Mouse (Mus musculus) G1E (cell line): ENCODE data around the gene Tenm2. TPM values are rescaled to one million over a fixed set of nuclear protein-coding genes. Genes with fewer than 3 reads are reported as not detected.
A peak's percentile ranks its signal among the peaks of the same experiment; 100 is the strongest.

ENCODE experiments used
- ATAC-seq: 2 replicates; pipeline ENCODE4 v1.8.0; 2016; ENCODE audit warnings: mild to moderate bottlenecking; ENCODE audit not compliant: insufficient number of reproducible peaks, poor library complexity, low FRiP score, severe bottlenecking; ENCODE audit errors: extremely low read depth
- DNase-seq: peaks from one replicate; pipeline ENCODE4 v3.0.0; 2012; ENCODE audit warnings: low spot score
- H3K27me3 ChIP-seq: 2 replicates; pipeline ENCODE4 v1.6.1; 2012; ENCODE audit warnings: mild to moderate bottlenecking, low read length, inconsistent platforms; ENCODE audit not compliant: insufficient read depth
- H3K36me3 ChIP-seq: replicated peaks from 2 replicates; pipeline ENCODE3; 2012; ENCODE audit warnings: mild to moderate bottlenecking, inconsistent platforms
- H3K4me1 ChIP-seq: 2 replicates; pipeline ENCODE4 v1.6.1; 2012; ENCODE audit warnings: low read depth, low read length, inconsistent platforms, mixed read lengths; ENCODE audit not compliant: insufficient read depth
- H3K4me3 ChIP-seq: 2 replicates; pipeline ENCODE4 v1.5.1; 2012; ENCODE audit warnings: low read depth, mild to moderate bottlenecking, inconsistent platforms, low read length, moderate library complexity, mixed read lengths
- H3K9me3 ChIP-seq: replicated peaks from 2 replicates; pipeline ENCODE4 v1.6.1; 2012; ENCODE audit warnings: inconsistent platforms
- CTCF ChIP-seq: IDR thresholded peaks from 2 replicates; pipeline ENCODE4 v1.5.1; 2012; ENCODE audit warnings: low read depth, low read length, inconsistent platforms, mixed read lengths
- GATA1 ChIP-seq: IDR thresholded peaks from 2 replicates; pipeline ENCODE4 v1.6.1; 2012; ENCODE audit warnings: borderline replicate concordance, low read length, inconsistent platforms, mixed read lengths
- GATA2 ChIP-seq: IDR thresholded peaks from 2 replicates; pipeline ENCODE4 v1.6.1; 2012; ENCODE audit warnings: low read depth, low read length, inconsistent platforms, borderline replicate concordance
- POLR2AphosphoS5 ChIP-seq: IDR thresholded peaks from 2 replicates; pipeline ENCODE4 v1.6.1; 2012; ENCODE audit warnings: low read depth, low read length, inconsistent platforms; ENCODE audit not compliant: insufficient replicate concordance
- TAL1 ChIP-seq: conservative IDR thresholded peaks from 2 replicates; pipeline ENCODE4 v1.6.1; 2012; ENCODE audit warnings: low read depth, low read length, inconsistent platforms, mixed read lengths
- polyA plus RNA-seq: library from polyadenylated mRNA; stranded (reverse); fragments of >175 nt; gene quantifications from 2 replicates; pipeline ENCODE4 v1.2.3, GENCODE M21; 2012
- total RNA-seq, 2 experiments: library from RNA; stranded (forward) in 1 of 2; stranded (reverse) in 1 of 2; fragments of 200-1000 nt in 1 of 2; fragments of >200 nt in 1 of 2; fragmentation: Nextera tagmentation in 1 of 2; gene quantifications; 2 replicates each; pipeline ENCODE4 v1.2.3; 2014 to 2017

Gene Tenm2
- total and polyA plus RNA-seq, 3 experiments: 0.44 TPM; not detected in 2

DNA sequence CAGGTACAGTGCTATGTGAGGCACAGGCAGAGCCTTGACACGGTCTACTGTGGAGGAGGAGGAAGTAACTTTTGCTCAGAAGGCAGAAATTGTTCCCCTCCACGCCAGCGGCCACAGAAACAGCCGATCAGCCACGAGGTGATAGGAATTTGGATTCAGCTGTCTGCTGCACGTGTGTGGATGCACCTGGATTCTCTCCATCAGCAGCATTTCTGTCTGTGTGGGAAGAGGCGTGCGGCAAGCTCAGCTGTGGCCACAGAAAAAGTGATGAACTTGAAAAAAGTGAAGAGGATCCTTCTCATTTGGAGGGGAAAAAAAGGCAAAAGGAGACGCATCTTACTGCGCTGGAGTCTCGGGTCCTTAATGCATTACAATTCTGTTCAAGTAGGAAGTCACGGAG is 1122.4 kb downstream of the Tenm2 start:
- Histone ChIP-seq H3K4me3 (no peak overlapping the region), H3K27me3 (no peaks in the 10 kb centered on the region), H3K9me3 (peaks cover 56% of the 10 kb centered on the region), H3K4me1 (no peaks in the 10 kb centered on the region), H3K36me3 (no peaks in the 10 kb centered on the region)
- TF ChIP-seq GATA1 (no peak), TAL1 (no peak), POLR2AphosphoS5 (no peak), CTCF (no peak), GATA2 (no peak)
- DNase-seq (no peak), ATAC-seq (no peak)

DNA sequence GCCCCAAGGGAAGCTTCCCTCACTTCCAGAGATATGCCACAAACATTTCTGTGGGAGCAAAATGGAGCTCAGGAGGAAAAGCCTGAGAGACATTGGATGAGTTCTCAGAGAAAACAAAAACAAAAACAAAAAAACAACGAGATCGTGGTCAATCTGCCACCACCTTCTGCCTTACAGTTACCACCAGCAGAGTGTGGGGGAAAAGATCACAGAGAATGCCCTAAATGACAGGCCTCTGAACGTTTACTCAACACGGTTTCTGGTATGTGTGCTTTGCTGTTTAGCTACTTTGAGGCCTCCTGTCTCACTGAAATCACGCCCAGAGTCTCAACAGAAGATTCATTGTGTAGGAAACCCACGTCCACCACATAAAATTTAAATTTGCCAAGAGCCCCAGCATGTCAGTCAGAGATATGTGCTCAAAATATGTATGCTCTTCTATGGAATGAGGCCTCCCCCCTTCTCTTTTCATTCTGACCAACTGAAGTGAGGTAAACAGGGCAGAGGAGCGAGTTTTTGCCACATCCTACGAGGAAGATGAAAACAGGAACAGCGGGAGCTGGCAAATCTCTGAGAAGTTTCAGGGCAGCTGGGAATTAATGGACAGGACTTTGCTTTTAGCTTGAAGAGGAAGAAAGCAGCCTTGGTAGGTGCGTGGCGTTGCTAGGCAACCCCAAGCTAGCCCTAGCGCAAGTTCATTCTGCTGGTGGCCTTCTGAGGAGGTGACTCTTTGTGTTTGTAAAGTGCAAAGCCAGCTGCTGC is 1126.6 kb downstream of the Tenm2 start:
- Histone ChIP-seq H3K27me3 (no peaks in the 10 kb centered on the region), H3K4me1 (no peaks in the 10 kb centered on the region), H3K9me3 (peaks cover 63% of the 10 kb centered on the region), H3K36me3 (no peaks in the 10 kb centered on the region), H3K4me3 (no peak overlapping the region)
- DNase-seq (no peak), ATAC-seq (no peak)
- no peak for TF ChIP-seq GATA2
- TF ChIP-seq GATA1: no peak

DNA sequence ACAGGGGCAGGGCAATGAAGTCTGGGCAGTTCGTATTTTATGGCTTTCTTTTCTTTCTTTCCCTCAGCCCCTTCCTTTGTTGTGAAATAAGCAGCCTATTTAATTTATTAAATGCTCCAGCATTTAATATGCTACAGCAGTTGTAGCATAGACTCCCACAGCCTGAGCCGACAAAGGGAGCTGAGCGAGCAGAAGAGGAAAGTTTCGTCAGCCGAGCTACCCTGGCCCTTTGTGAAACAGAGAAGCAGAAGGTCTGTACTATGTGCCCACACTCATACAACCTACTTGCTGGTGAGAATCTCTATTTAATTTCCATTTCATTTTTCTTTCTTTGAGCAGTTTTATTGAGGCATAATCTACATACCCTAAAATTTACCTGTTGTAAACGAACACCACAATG is 1127.9 kb downstream of the Tenm2 start:
- H3K9me3 ChIP-seq: peaks cover 53% of the 10 kb centered on the region
- no peaks in the 10 kb centered on the region for H3K4me1 ChIP-seq
- no peak for DNase-seq
- H3K27me3 ChIP-seq: no peaks in the 10 kb centered on the region
- TF ChIP-seq TAL1: no peak
- TF ChIP-seq GATA2: no peak
- TF ChIP-seq POLR2AphosphoS5: no peak
- no peak for TF ChIP-seq CTCF
- no peak for TF ChIP-seq GATA1
- H3K36me3 ChIP-seq: no peaks in the 10 kb centered on the region
- ATAC-seq: no peak
- no peak overlapping the region for H3K4me3 ChIP-seq

DNA sequence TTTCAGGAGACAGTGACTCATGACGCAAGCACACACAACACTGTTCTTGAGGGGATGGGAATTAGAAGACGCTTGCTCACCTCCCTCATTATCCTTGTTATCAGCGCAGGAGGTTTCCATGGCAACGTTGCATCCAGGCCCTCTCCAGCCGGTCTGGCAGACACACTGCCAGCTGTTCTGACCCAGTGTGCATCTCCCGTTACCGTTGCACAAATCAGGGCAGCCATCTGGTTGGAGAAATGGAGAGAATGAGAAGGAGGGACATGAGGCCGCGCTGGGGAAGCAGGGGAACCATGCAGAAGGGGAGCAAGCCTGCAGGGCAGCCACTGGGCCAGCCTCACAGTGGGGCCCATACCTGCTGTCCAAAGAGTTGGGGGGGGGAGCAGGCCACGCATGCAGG is 1129.1 kb downstream of the Tenm2 start:
- H3K4me1 ChIP-seq: no peaks in the 10 kb centered on the region
- TF ChIP-seq GATA2: no peak
- no peak for TF ChIP-seq GATA1
- TF ChIP-seq CTCF: no peak
- TF ChIP-seq POLR2AphosphoS5: no peak
- no peak for TF ChIP-seq TAL1
- ATAC-seq (no peak), DNase-seq (no peak)
- H3K27me3 ChIP-seq: no peaks in the 10 kb centered on the region
- H3K4me3 ChIP-seq: peak overlapping the region; percentile 9; the same call in 1 of the 2 replicates
- peaks cover 52% of the 10 kb centered on the region for H3K9me3 ChIP-seq
- H3K36me3 ChIP-seq: no peaks in the 10 kb centered on the region

DNA sequence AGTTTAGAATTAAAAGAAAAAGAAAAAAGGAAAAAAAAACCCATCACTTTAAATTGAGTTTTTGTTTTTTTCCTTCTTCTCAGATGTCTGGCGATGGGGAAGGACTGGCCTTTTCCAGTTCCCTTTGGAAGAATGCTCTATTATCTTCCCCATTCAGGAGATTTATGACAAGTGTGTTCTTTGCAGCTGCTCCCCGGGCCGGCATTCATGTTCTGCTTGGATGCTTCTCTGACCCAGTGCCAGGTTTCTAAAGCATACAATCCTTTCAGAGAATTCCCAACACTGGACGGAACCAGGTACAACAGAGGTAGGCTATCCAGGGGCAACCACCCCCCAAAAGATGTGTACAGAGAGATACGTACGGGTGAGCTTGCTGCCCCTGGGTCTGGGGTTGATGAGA is 1132.2 kb downstream of the Tenm2 start:
- Histone ChIP-seq H3K4me3 (no peak overlapping the region), H3K4me1 (no peaks in the 10 kb centered on the region), H3K27me3 (no peaks in the 10 kb centered on the region), H3K36me3 (no peaks in the 10 kb centered on the region), H3K9me3 (peaks cover 42% of the 10 kb centered on the region)
- DNase-seq (no peak), ATAC-seq (no peak)
- no peak for TF ChIP-seq POLR2AphosphoS5
- TF ChIP-seq CTCF: no peak

DNA sequence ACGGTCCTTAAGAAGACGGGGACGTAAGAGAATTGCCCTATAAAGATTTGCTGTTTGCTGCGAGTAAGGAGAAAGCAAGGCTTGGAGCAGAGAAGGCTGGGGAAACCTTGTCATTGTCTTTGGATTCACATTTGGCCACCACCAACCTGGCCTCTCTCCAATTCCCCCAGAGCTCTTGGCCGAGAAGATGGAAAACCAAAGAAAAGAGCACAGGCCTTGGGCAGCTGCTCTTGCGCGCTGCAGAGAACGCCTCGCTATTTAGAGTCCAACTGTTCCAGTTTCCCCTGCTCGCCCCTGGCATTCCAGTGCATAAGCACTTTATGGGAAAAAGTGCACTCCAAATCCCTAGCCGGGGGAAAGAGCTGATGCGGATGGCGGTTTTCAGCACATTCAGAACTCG is 1139.5 kb downstream of the Tenm2 start:
- Histone ChIP-seq H3K4me3 (no peak overlapping the region), H3K9me3 (peaks cover 57% of the 10 kb centered on the region), H3K4me1 (no peaks in the 10 kb centered on the region), H3K27me3 (no peaks in the 10 kb centered on the region), H3K36me3 (no peaks in the 10 kb centered on the region)
- TF ChIP-seq GATA2: no peak
- TF ChIP-seq CTCF: no peak
- no peak for TF ChIP-seq TAL1
- no peak for TF ChIP-seq POLR2AphosphoS5
- TF ChIP-seq GATA1: no peak
- no peak for DNase-seq
- ATAC-seq: no peak

DNA sequence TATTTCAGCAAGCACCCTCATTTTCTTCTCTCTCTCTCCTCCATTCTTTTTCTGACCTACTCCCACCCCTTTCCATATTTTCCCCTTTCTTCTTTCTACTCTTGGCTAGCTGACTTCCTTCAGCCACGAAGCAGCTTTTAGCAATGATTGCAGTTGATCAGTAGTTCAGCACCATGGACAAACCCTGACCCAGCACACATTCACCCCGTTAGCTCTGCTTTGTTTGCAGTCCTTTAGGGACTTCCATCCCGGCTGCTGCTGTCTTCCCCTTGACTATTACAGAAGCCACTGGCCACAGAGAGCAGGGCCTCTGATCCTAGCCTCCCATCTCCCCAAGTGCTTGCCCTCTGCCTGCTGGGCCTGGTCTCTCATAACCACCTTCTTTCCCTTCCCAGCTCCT is 1145.6 kb downstream of the Tenm2 start:
- Histone ChIP-seq H3K27me3 (no peaks in the 10 kb centered on the region), H3K4me3 (no peak overlapping the region), H3K4me1 (no peaks in the 10 kb centered on the region), H3K9me3 (peaks cover 71% of the 10 kb centered on the region), H3K36me3 (no peaks in the 10 kb centered on the region)
- ATAC-seq (no peak), DNase-seq (no peak)
- no peak for TF ChIP-seq CTCF
- TF ChIP-seq GATA1: no peak
- no peak for TF ChIP-seq POLR2AphosphoS5
- TF ChIP-seq TAL1: no peak
- TF ChIP-seq GATA2: no peak
